In genomic region chr3:96411821-96412220, GRCm38 (mm10) we compare ENCODE assay signal across 23 mouse cellular contexts. TPM values are rescaled to one million over a fixed set of nuclear protein-coding genes. Genes with fewer than 3 reads are reported as not detected.
DNase-seq lines count a peak whose midpoint lies in the region; ATAC-seq and TF ChIP-seq lines count a peak whose summit lies in the region.
"Had no signal": no experiment of that assay in that cellular context is flagged by ENCODE, and none has a peak within 500 bp of the region (broad histone marks: within the 10 kb centered on the region; RNA-seq: fewer than 3 reads in every experiment).

No protein-coding gene starts in this region.

- H3K27ac ChIP-seq in hindbrain, postnatal 0 days = no peak overlapping the region
- H3K27ac ChIP-seq in hindbrain, embryonic 13.5 days = no peak overlapping the region
- H3K27ac ChIP-seq in liver, postnatal 0 days (ENCODE audit: low read depth) = no peak overlapping the region
- no peak overlapping the region for H3K27ac ChIP-seq in liver, embryonic 12.5 days
- H3K27ac ChIP-seq in MEL (ENCODE audit: control insufficient read depth, low read depth, low read length) = no peak overlapping the region
- H3K27ac ChIP-seq: embryonic facial prominence, embryonic 10.5 days; forebrain, embryonic 15.5 days; heart, embryonic 13.5 days had no signal

- no peak overlapping the region for H3K4me3 ChIP-seq in hindbrain, postnatal 0 days (ENCODE audit: low read length)
- H3K4me3 ChIP-seq in hindbrain, embryonic 13.5 days = no peak overlapping the region
- no peak overlapping the region for H3K4me3 ChIP-seq in liver, postnatal 0 days (ENCODE audit: low read depth, low read length)
- no peak overlapping the region for H3K4me3 ChIP-seq in liver, embryonic 12.5 days
- no peak overlapping the region for H3K4me3 ChIP-seq in MEL (ENCODE audit: control insufficient read depth in 1 of 2, insufficient read depth in 1 of 2, low read depth in 2 of 2, low read length in 2 of 2)
- H3K4me3 ChIP-seq: embryonic facial prominence, embryonic 10.5 days; forebrain, embryonic 15.5 days; heart, embryonic 13.5 days had no signal

- no peaks in the 10 kb centered on the region for H3K36me3 ChIP-seq in hindbrain, postnatal 0 days (ENCODE audit: insufficient read depth, low read length)
- no peaks in the 10 kb centered on the region for H3K36me3 ChIP-seq in hindbrain, embryonic 13.5 days
- H3K36me3 ChIP-seq in liver, postnatal 0 days (replicated peaks; ENCODE audit: insufficient read depth, low read length) = no peaks in the 10 kb centered on the region
- no peaks in the 10 kb centered on the region for H3K36me3 ChIP-seq in liver, embryonic 12.5 days
- H3K36me3 ChIP-seq in MEL (ENCODE audit: control insufficient read depth in 1 of 2, insufficient read depth in 2 of 2, low read length in 2 of 2) = peaks cover 0 to 20% of the 10 kb centered on the region in 2 experiments; a peak in 2 of 4 replicates
- H3K36me3 ChIP-seq: forebrain, embryonic 15.5 days; heart, embryonic 13.5 days had no signal

- H3K4me1 ChIP-seq in hindbrain, postnatal 0 days (ENCODE audit: insufficient read depth, low read length) = no peaks in the 10 kb centered on the region
- peaks cover 12% of the 10 kb centered on the region; the same call in 1 of the 2 replicates for H3K4me1 ChIP-seq in hindbrain, embryonic 13.5 days (replicated peaks)
- H3K4me1 ChIP-seq in liver, postnatal 0 days (ENCODE audit: insufficient read depth) = peaks cover 20% of the 10 kb centered on the region
- peaks cover 38% of the 10 kb centered on the region for H3K4me1 ChIP-seq in liver, embryonic 12.5 days
- H3K4me1 ChIP-seq in MEL (ENCODE audit: control insufficient read depth in 1 of 2, insufficient read depth in 2 of 2, low read length in 2 of 2) = peaks cover 8 to 19% of the 10 kb centered on the region in 2 experiments; a peak in 3 of 4 replicates

- ATAC-seq in hindbrain, postnatal 0 days = no peak
- no peak for ATAC-seq in hindbrain, embryonic 13.5 days (ENCODE audit: low FRiP score)
- no peak for ATAC-seq in liver, postnatal 0 days
- no peak for ATAC-seq in liver, embryonic 12.5 days
- ATAC-seq: forebrain, embryonic 15.5 days; hindbrain, embryonic 16.5 days; Patski had no signal

- TF ChIP-seq POLR2A in MEL (IDR thresholded peaks at IDR 0.05; ENCODE audit: control insufficient read depth in 1 of 2, insufficient read depth in 1 of 2, low read depth in 1 of 2, low read length in 2 of 2, poor library complexity in 1 of 2) = peak in 1 of 2 experiments; percentile 6; a peak in 1 of 4 replicates

- 77% methylated on average over 3 of the region's 3 CpGs for WGBS in hindbrain, postnatal 0 days
- WGBS in hindbrain, embryonic 13.5 days = 81% methylated on average over 3 of the region's 3 CpGs
- 74% methylated on average over 3 of the region's 3 CpGs for WGBS in liver, postnatal 0 days (ENCODE audit: insufficient replicate concordance)
- 64% methylated on average over 3 of the region's 3 CpGs for WGBS in liver, embryonic 12.5 days (ENCODE audit: insufficient replicate concordance)

- no peak overlapping the region for H3K4me2 ChIP-seq in hindbrain, postnatal 0 days (ENCODE audit: low read depth, low read length)
- no peak overlapping the region for H3K4me2 ChIP-seq in hindbrain, embryonic 13.5 days
- H3K4me2 ChIP-seq in liver, postnatal 0 days (ENCODE audit: low read depth, low read length) = no peak overlapping the region
- no peak overlapping the region for H3K4me2 ChIP-seq in liver, embryonic 12.5 days
- H3K4me2 ChIP-seq: forebrain, embryonic 15.5 days; heart, embryonic 13.5 days had no signal

- peaks cover 34% of the 10 kb centered on the region for H3K27me3 ChIP-seq in hindbrain, postnatal 0 days (ENCODE audit: insufficient read depth, low read length)
- H3K27me3 ChIP-seq in hindbrain, embryonic 13.5 days = peaks cover 51% of the 10 kb centered on the region
- H3K27me3 ChIP-seq in liver, postnatal 0 days (ENCODE audit: insufficient read depth, low read length) = peaks cover 30% of the 10 kb centered on the region
- peaks cover 39% of the 10 kb centered on the region for H3K27me3 ChIP-seq in liver, embryonic 12.5 days (replicated peaks)
- H3K27me3 ChIP-seq in MEL (ENCODE audit: control insufficient read depth in 1 of 2, insufficient read depth in 2 of 2, low read length in 2 of 2) = no peaks in the 10 kb centered on the region
- H3K27me3 ChIP-seq: Patski had no signal

- no peak for TF ChIP-seq EP300 in liver, postnatal 0 days (IDR thresholded peaks at IDR 0.05; ENCODE audit: low read depth)
- TF ChIP-seq EP300 in MEL (IDR thresholded peaks at IDR 0.05; ENCODE audit: low read depth in 1 of 2, low read length in 2 of 2) = no peak

- no peak for TF ChIP-seq RAD21 in MEL (IDR thresholded peaks at IDR 0.05; ENCODE audit: low read depth, low read length)

- no peak overlapping the region for H3K9ac ChIP-seq in hindbrain, postnatal 0 days (replicated peaks; ENCODE audit: low read length)
- no peak overlapping the region for H3K9ac ChIP-seq in hindbrain, embryonic 13.5 days
- H3K9ac ChIP-seq in liver, postnatal 0 days (replicated peaks) = no peak overlapping the region
- no peak overlapping the region for H3K9ac ChIP-seq in liver, embryonic 12.5 days
- H3K9ac ChIP-seq in MEL (ENCODE audit: control insufficient read depth, low read depth, low read length, poor library complexity, severe bottlenecking) = no peak overlapping the region
- H3K9ac ChIP-seq: forebrain, embryonic 15.5 days; heart, embryonic 13.5 days had no signal

- 0 out of 2 replicates have a peak, but pooled peaks have one; percentile 14 for TF ChIP-seq CTCF in hindbrain, postnatal 0 days (IDR thresholded peaks at IDR 0.05; ENCODE audit: low read depth)
- 0 out of 2 replicates have a peak, but pooled peaks have one; percentile 13 for TF ChIP-seq CTCF in liver, postnatal 0 days (IDR thresholded peaks at IDR 0.05; ENCODE audit: low read depth)
- TF ChIP-seq CTCF in MEL (IDR thresholded peaks at IDR 0.05 in 2 of 3, conservative IDR thresholded peaks at IDR 0.05 in 1 of 3; ENCODE audit: control insufficient read depth in 1 of 3, insufficient read depth in 1 of 3, low read depth in 2 of 3, low read length in 3 of 3, poor library complexity in 1 of 3, severe bottlenecking in 1 of 3) = 0 out of 6 replicates have a peak, but pooled peaks of 2 of the 3 experiments have one; percentile 14 to 15

- no peak for DNase-seq in hindbrain, postnatal 0 days (ENCODE audit: low spot score)
- DNase-seq in liver, postnatal 0 days = no peak
- DNase-seq in MEL (ENCODE audit: low read depth, low spot score) = peak; percentile 64
- DNase-seq in left cerebral cortex, adult 11 months (ENCODE audit: low spot score) = no peak
- no peak for DNase-seq in lung, postnatal 25 days (ENCODE audit: low spot score)
- DNase-seq: adrenal gland, adult 2 months; adrenal gland, postnatal 36 days; cerebellum, adult 2 months; cerebellum, postnatal 10 days; gastrocnemius, postnatal 36 days; heart, adult 11 months; heart, postnatal 36 days had no signal

- peaks cover 6% of the 10 kb centered on the region; the same call in 1 of the 2 replicates for H3K79me2 ChIP-seq in MEL (ENCODE audit: control insufficient read depth, insufficient read depth, low read length, poor library complexity)

- H3K9me3 ChIP-seq in hindbrain, postnatal 0 days (ENCODE audit: low read length) = no peaks in the 10 kb centered on the region
- no peaks in the 10 kb centered on the region for H3K9me3 ChIP-seq in hindbrain, embryonic 13.5 days
- H3K9me3 ChIP-seq in liver, postnatal 0 days (ENCODE audit: low read length) = no peaks in the 10 kb centered on the region
- H3K9me3 ChIP-seq in liver, embryonic 12.5 days (replicated peaks) = no peaks in the 10 kb centered on the region
- H3K9me3 ChIP-seq in MEL (replicated peaks; ENCODE audit: insufficient read depth, low read length) = no peaks in the 10 kb centered on the region
- H3K9me3 ChIP-seq: embryonic facial prominence, embryonic 10.5 days; forebrain, embryonic 15.5 days; G1E; heart, embryonic 13.5 days had no signal

TF ChIP-seq in MEL, 35 proteins besides CTCF, POLR2A, EP300 and RAD21:
- TF ChIP-seq ELF1 (IDR thresholded peaks at IDR 0.05; ENCODE audit: low read depth, low read length) = no peak
- TF ChIP-seq MYC (IDR thresholded peaks at IDR 0.05; ENCODE audit: low read depth, low read length) = no peak
- TF ChIP-seq MXI1 (IDR thresholded peaks at IDR 0.05; ENCODE audit: low read depth, low read length) = no peak
- no peak for TF ChIP-seq MEF2A (IDR thresholded peaks at IDR 0.05; ENCODE audit: extremely low read depth, insufficient replicate concordance, low read depth, low read length, poor library complexity, severe bottlenecking)
- no peak for TF ChIP-seq MAFK (IDR thresholded peaks at IDR 0.05; ENCODE audit: borderline replicate concordance, low read depth, low read length)
- TF ChIP-seq POLR2AphosphoS5 (IDR thresholded peaks at IDR 0.05; ENCODE audit: borderline replicate concordance, low read depth, low read length) = no peak
- TF ChIP-seq SMC3 (IDR thresholded peaks at IDR 0.05; ENCODE audit: low read depth, low read length) = no peak
- no peak for TF ChIP-seq MAZ (IDR thresholded peaks at IDR 0.05; ENCODE audit: low read depth, low read length)
- TF ChIP-seq TCF12 (IDR thresholded peaks at IDR 0.05; ENCODE audit: low read depth, low read length) = no peak
- no peak for TF ChIP-seq ZNF384 (IDR thresholded peaks at IDR 0.05; ENCODE audit: low read depth, low read length)
- no peak for TF ChIP-seq TBP (IDR thresholded peaks at IDR 0.05; ENCODE audit: low read depth, low read length)
- TF ChIP-seq ZMIZ1 (IDR thresholded peaks at IDR 0.05; ENCODE audit: low read depth, low read length) = no peak
- no peak for TF ChIP-seq NRF1 (IDR thresholded peaks at IDR 0.05; ENCODE audit: insufficient read depth, low read depth, low read length, poor library complexity, severe bottlenecking)
- TF ChIP-seq NELFE (IDR thresholded peaks at IDR 0.05; ENCODE audit: low read depth, low read length) = no peak
TF ChIP-seq in MEL: peak in this region for 0.

RNA-seq across cellular contexts. Expression of gene BC107364, which starts 40.3 kb away (rescaled TPM):
- total RNA-seq in hindbrain, postnatal 0 days (2014; rRNA removed) = not detected in 2 replicates
- not detected in 2 replicates for polyA plus RNA-seq in hindbrain, postnatal 0 days (2015; fragmentation: Nextera tagmentation; extraction: Ambion mirVana)
- polyA plus RNA-seq in hindbrain, embryonic 13.5 days (2015; fragmentation: Nextera tagmentation; extraction: Ambion mirVana) = not detected in 2 replicates
- polyA plus RNA-seq in liver, postnatal 0 days (2015; fragmentation: Nextera tagmentation; extraction: Ambion mirVana) = not detected in 2 replicates
- polyA plus RNA-seq in liver, embryonic 12.5 days (2016; fragmentation: Nextera tagmentation; extraction: Ambion mirVana) = not detected in 2 replicates
- not detected in 2 replicates for total RNA-seq in MEL (2012; rRNA removed)
- under 1 TPM in 1 of 2 experiments, not detected in 1; 0.17 TPM for polyA plus RNA-seq in MEL (2012; ENCODE audit: insufficient read depth in 1 of 2, insufficient read length in 2 of 2, low read depth in 1 of 2, low replicate concordance in 2 of 2, missing spikeins in 1 of 2)
- total RNA-seq: adrenal gland, adult 2 months; adrenal gland, postnatal 36 days; gastrocnemius, adult 8-10 months; gastrocnemius, postnatal 36 days; heart, postnatal 36 days had no signal
- polyA plus RNA-seq: adrenal gland, adult 2 months; cerebellum, adult 2 months; embryonic facial prominence, embryonic 10.5 days; embryonic facial prominence, embryonic 14.5 days; forebrain, embryonic 15.5 days; G1E; hindbrain, embryonic 11.5 days; hindbrain, embryonic 16.5 days; Patski had no signal
